Comparison of ENCODE assay signal across 22 mouse cellular contexts in the genomic region with DNA sequence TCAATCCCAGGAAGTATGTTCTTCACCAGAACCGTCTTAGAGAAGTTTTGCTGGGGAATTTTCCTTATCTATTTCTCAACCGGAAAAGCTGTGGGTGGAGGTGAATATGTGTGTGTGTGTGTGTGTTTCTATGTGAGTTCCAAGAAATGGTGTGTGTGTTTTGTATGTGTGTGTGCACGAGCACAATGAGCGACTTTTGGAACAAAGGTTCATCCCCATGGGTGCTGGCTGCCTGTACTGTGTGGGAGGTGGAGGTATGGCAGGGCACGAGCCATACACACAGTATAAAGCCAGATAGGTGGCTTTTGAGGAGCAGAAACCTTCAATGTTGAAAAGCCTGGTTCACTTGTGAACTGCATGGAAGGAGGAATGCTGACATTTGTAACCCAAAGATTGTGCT. TPM values are rescaled to one million over a fixed set of nuclear protein-coding genes. Genes with fewer than 3 reads are reported as not detected.
"Had no signal": no experiment of that assay in that cellular context is flagged by ENCODE, and none has a peak within 500 bp of the region (broad histone marks: within the 10 kb centered on the region; RNA-seq: fewer than 3 reads in every experiment).

No protein-coding gene starts in this region.

- H3K27ac ChIP-seq: heart, embryonic 13.5 days; heart, embryonic 15.5 days; hindbrain, embryonic 10.5 days; hindbrain, embryonic 12.5 days; hindbrain, embryonic 14.5 days; intestine, embryonic 15.5 days; limb, embryonic 10.5 days; limb, embryonic 12.5 days; liver, embryonic 13.5 days; liver, embryonic 15.5 days had no signal

- DNase-seq: gastrocnemius, adult 2 months; gastrocnemius, postnatal 10 days; gastrocnemius, postnatal 25 days; heart, postnatal 4 days; kidney, adult 18-20 months; kidney, adult 8-10 months; kidney, postnatal 10 days; kidney, postnatal 25 days; kidney, postnatal 4 days; liver; liver, embryonic 13.5 days had no signal

- H3K4me3 ChIP-seq: hindbrain, embryonic 12.5 days; left cerebral cortex, adult 2 months had no signal

RNA-seq across cellular contexts. Expression of gene Syt7, which starts 1.2 kb away (rescaled TPM):
- total RNA-seq: granulocyte monocyte progenitor cell, adult 5-6 weeks had no signal
